Mouse (Mus musculus) embryonic fibroblast, embryonic 13.5 days (primary cell): ENCODE results near the gene Gm17720. TPM values are rescaled to one million over a fixed set of nuclear protein-coding genes. Genes with fewer than 3 reads are reported as not detected.
"Not testable (repeated sequence)": the region's sequence is repeated elsewhere in the genome, so short reads cannot be mapped to it uniquely, and the experiment has no call there.

Experiments
- H3K27ac ChIP-seq: 2 replicates; pipeline ENCODE4 v1.5.1; 2012; ENCODE audit warnings: low read length, control low read depth, inconsistent platforms; ENCODE audit not compliant: insufficient read depth
- H3K4me1 ChIP-seq: 2 replicates; pipeline ENCODE4 v1.6.1; 2011; ENCODE audit warnings: low read length; ENCODE audit not compliant: control insufficient read depth, insufficient read depth
- H3K4me3 ChIP-seq: 2 replicates; pipeline ENCODE4 v1.5.1; 2011; ENCODE audit warnings: mild to moderate bottlenecking, control low read depth, low read length; ENCODE audit not compliant: insufficient read depth
- CTCF ChIP-seq: IDR thresholded peaks from 2 replicates; pipeline ENCODE4 v1.5.1; 2011; ENCODE audit warnings: mild to moderate bottlenecking, control low read depth, low read length, moderate library complexity, borderline replicate concordance; ENCODE audit not compliant: insufficient read depth
- POLR2A ChIP-seq: IDR thresholded peaks from 2 replicates; pipeline ENCODE4 v1.6.1; 2011; ENCODE audit warnings: low read depth, mild to moderate bottlenecking, control low read depth, low read length, moderate library complexity
- polyA plus RNA-seq: library from polyadenylated mRNA; stranded (reverse); fragments of >200 nt; gene quantifications from 2 replicates; pipeline ENCODE4 v1.2.4, GENCODE M21; 2011; ENCODE audit warnings: low read depth; ENCODE audit not compliant: missing spikeins, insufficient read length

Gm17720 gene
- polyA plus RNA-seq, 1 experiment, result not detected

GRCm38 (mm10) chr8:110051208-110051607, 51.3 kb downstream of the Gm17720 start:
- H3K4me3 ChIP-seq, result no peak overlapping the region
- H3K4me1 ChIP-seq, result no peaks in the 10 kb centered on the region
- TF ChIP-seq CTCF (no peak), POLR2A (no peak)
- H3K27ac ChIP-seq, result no peak overlapping the region

DNA sequence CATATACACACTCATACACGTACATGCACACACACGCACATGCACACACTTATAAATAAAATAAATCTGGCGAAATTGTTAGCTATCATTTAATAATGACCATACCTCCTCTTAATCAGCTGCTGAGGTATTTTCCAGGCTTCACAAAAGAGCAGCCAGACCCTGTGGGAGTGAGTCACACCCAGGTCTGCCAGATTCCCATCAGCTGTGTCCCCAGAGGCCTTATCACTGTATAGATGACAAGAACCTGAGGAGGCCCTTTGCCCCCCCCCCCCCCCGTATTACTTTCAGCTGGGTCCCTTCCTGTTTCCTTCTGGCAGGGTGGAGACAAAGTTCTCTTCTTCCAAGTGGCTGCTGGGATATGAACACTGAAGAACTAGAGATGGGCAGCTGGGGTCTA, 62.0 kb downstream of the Gm17720 start:
- Histone ChIP-seq H3K4me1 (peaks cover 3% of the 10 kb centered on the region; the same call in 1 of the 2 replicates), H3K27ac (no peak overlapping the region), H3K4me3 (no peak overlapping the region)
- TF ChIP-seq CTCF, result no peak
- TF ChIP-seq POLR2A, result no peak

DNA sequence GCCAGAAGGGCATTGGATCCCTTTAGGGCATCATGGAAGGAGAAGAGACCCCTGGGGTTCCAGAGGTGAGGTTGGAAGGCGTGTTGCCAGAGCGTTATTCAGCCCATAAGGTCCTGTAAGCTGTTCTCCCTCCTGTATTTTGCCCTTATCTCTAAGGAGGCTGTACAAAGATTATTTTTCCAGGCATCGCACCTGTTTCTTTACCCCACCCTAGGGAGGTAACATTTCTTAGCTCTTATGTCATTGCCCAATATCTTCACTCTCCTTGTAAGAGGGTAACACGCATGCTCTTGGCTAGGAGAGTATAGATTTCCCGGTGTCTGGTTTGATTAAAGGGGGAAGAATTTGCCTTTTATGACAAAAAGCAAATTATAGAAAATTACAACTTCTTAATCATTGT, 62.9 kb downstream of the Gm17720 start, which contains the start of gene Chst4:
Gene Chst4 (minus strand): TSS at position 82 of the 400 bp plus-strand sequence.
- Histone ChIP-seq H3K4me1 (peaks cover 3% of the 10 kb centered on the region; the same call in 1 of the 2 replicates), H3K27ac (no peak within 1 kb of the TSS), H3K4me3 (no peak within 1 kb of the TSS)
- TF ChIP-seq CTCF (no peak), POLR2A (no peak)

DNA sequence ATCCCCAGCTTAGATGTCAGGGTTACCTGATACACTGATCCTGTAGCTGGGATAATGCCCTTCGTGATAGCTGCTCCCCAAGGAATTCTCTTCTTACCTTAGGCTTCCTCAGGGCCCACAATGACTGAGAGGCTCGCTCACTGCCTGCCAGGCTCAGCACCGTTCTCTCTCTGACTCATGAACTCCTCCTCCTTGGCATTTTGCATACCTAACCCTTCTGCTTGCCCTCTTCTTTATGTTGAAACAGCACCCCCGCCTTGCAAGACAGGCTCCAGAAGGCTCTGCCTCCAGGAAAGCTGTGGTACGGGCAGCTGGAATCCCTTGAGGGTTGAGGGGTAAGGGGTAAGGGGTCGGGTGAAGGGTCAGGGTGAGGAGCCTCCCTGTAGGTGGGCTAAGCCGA, 63.3 kb downstream of the Gm17720 start:
- H3K27ac ChIP-seq, result no peak overlapping the region
- peaks cover 3% of the 10 kb centered on the region; the same call in 1 of the 2 replicates for H3K4me1 ChIP-seq
- TF ChIP-seq CTCF, result no peak
- TF ChIP-seq POLR2A, result no peak

DNA sequence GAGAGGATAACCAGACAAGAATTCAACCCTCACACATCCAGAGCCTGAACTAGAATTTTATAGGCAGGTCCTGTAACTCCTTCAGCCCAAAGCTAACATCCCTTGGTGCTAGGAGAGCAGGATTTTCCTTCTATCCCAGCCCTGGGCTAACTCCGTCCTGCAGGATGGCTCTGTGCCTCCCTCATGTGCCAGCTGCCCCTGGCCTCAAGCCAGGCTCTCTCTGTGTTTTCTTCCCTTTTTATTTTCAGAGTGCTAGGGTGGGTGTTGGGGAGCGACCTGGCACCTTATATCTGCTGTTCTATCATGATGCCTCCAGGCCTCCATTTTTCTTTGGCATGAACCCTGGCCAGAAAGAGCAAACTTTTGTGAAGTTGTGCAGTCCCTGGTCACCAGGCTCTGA, 66.4 kb downstream of the Gm17720 start:
- Histone ChIP-seq H3K4me3 (no peak overlapping the region), H3K4me1 (0 out of 2 replicates have a peak, but pooled peaks cover under 1% of the 10 kb centered on the region), H3K27ac (no peak overlapping the region)
- TF ChIP-seq POLR2A (no peak), CTCF (no peak)

More for the DNA sequence above, 63.3 kb downstream of the Gm17720 start:
- H3K4me3 ChIP-seq, result no peak overlapping the region

GRCm38 (mm10) chr8:110034331-110034730, 68.2 kb downstream of the Gm17720 start:
- Histone ChIP-seq H3K4me3 (no peak overlapping the region), H3K27ac (no peak overlapping the region), H3K4me1 (no peaks in the 10 kb centered on the region)
- no peak for TF ChIP-seq CTCF
- no peak for TF ChIP-seq POLR2A

- H3K4me1 ChIP-seq, H3K27ac ChIP-seq, H3K4me3 ChIP-seq: not testable (repeated sequence)
Observed at GRCm38 (mm10) chr8:110033771-110034170, 68.8 kb downstream of the Gm17720 start.

Other genes with a start within 250 kb of the Gm17720 start
- 7.5 and 8.8 TPM in 2 replicates for gene Phlpp2, start 234.2 kb downstream of the Gm17720 start, polyA plus RNA-seq
- gene Marveld3, start 140.6 kb downstream of the Gm17720 start, polyA plus RNA-seq, result not detected in 2 replicates
- not detected in 2 replicates for gene Tat, start 112.3 kb downstream of the Gm17720 start, polyA plus RNA-seq
- not detected in 2 replicates for gene Chst4, start 63.0 kb downstream of the Gm17720 start, polyA plus RNA-seq
- gene Zfp612, start 23.0 kb downstream of the Gm17720 start, polyA plus RNA-seq, result 2.3 and 2.8 TPM in 2 replicates
- not detected in 2 replicates for gene Gm21964, start 1.5 kb downstream of the Gm17720 start, polyA plus RNA-seq
- not detected in 2 replicates for gene Calb2, start 65.5 kb upstream of the Gm17720 start, polyA plus RNA-seq
- gene Cmtr2, start 112.9 kb upstream of the Gm17720 start, polyA plus RNA-seq, result 6.8 and 7.0 TPM in 2 replicates
- not detected in 2 replicates for gene Hydin, start 164.2 kb upstream of the Gm17720 start, polyA plus RNA-seq